Comparison of ENCODE assay signal across 25 mouse cellular contexts in the genomic region with DNA sequence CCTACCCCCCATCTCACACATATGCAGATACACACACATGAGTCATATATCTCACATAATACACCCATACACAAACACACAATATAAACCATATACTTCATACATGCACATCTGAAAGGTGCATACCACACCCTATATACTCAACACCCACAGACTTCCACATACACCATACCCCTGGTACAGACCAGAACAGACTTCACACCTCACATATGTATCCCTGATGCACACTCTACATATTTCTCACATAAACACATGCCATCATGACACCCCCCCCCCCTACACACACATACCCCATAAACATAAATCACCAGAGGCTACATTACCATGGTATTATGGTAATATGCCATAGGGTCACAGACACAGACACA. TPM values are rescaled to one million over a fixed set of nuclear protein-coding genes. Genes with fewer than 3 reads are reported as not detected.
DNase-seq lines count a peak whose midpoint lies in the region; ATAC-seq and TF ChIP-seq lines count a peak whose summit lies in the region.
"Had no signal": no experiment of that assay in that cellular context is flagged by ENCODE, and none has a peak within 500 bp of the region (broad histone marks: within the 10 kb centered on the region; RNA-seq: fewer than 3 reads in every experiment).

No protein-coding gene starts in this region.

- no peak overlapping the region for H3K9ac ChIP-seq in hindbrain, embryonic 14.5 days
- H3K9ac ChIP-seq in hindbrain, embryonic 11.5 days (ENCODE audit: low read depth, low read length), result no peak overlapping the region
- H3K9ac ChIP-seq in forebrain, embryonic 15.5 days (replicated peaks), result no peak overlapping the region
- H3K9ac ChIP-seq in forebrain, postnatal 0 days, result no peak overlapping the region
- H3K9ac ChIP-seq in midbrain, embryonic 16.5 days (ENCODE audit: low read depth, low read length), result no peak overlapping the region
- H3K9ac ChIP-seq: embryonic facial prominence, embryonic 12.5 days; liver, embryonic 15.5 days; lung, embryonic 15.5 days; stomach, embryonic 15.5 days had no signal

- 0 out of 2 replicates have a peak, but pooled peaks have one; percentile 32 for ATAC-seq in hindbrain, embryonic 14.5 days (ENCODE audit: low FRiP score)
- no peak for ATAC-seq in hindbrain, embryonic 11.5 days (ENCODE audit: low FRiP score)
- ATAC-seq in forebrain, embryonic 15.5 days (replicated peaks), result peak; percentile 57
- ATAC-seq in forebrain, postnatal 0 days, result peak; percentile 23; the same call in 1 of the 2 replicates
- ATAC-seq in midbrain, embryonic 16.5 days, result peak; percentile 43; the same call in 1 of the 2 replicates
- ATAC-seq: activated CD4-positive, CD25-positive, alpha-beta regulatory T cell, adult 4 months; intestine, embryonic 16.5 days had no signal

- H3K27ac ChIP-seq in hindbrain, embryonic 14.5 days, result no peak overlapping the region
- H3K27ac ChIP-seq in hindbrain, embryonic 11.5 days (ENCODE audit: low read depth, low read length), result no peak overlapping the region
- no peak overlapping the region for H3K27ac ChIP-seq in forebrain, embryonic 15.5 days (replicated peaks)
- no peak overlapping the region for H3K27ac ChIP-seq in forebrain, postnatal 0 days (ENCODE audit: low read depth, low read length)
- H3K27ac ChIP-seq in midbrain, embryonic 16.5 days (ENCODE audit: low read length), result no peak overlapping the region
- H3K27ac ChIP-seq: embryonic facial prominence, embryonic 12.5 days; liver, embryonic 15.5 days; lung, embryonic 15.5 days; macrophage; stomach, embryonic 15.5 days had no signal

- no peaks in the 10 kb centered on the region for H3K36me3 ChIP-seq in hindbrain, embryonic 14.5 days (replicated peaks; ENCODE audit: control insufficient read depth, insufficient read depth)
- no peaks in the 10 kb centered on the region for H3K36me3 ChIP-seq in hindbrain, embryonic 11.5 days (ENCODE audit: control insufficient read depth, insufficient read depth, low read length)
- H3K36me3 ChIP-seq in forebrain, embryonic 15.5 days, result no peaks in the 10 kb centered on the region
- no peaks in the 10 kb centered on the region for H3K36me3 ChIP-seq in forebrain, postnatal 0 days (ENCODE audit: insufficient read depth)
- no peaks in the 10 kb centered on the region for H3K36me3 ChIP-seq in midbrain, embryonic 16.5 days (ENCODE audit: control insufficient read depth, insufficient read depth, low read length)
- H3K36me3 ChIP-seq: embryonic facial prominence, embryonic 12.5 days; liver, embryonic 15.5 days; lung, embryonic 15.5 days; stomach, embryonic 15.5 days had no signal

- no peak overlapping the region for H3K4me3 ChIP-seq in hindbrain, embryonic 14.5 days (replicated peaks; ENCODE audit: low read length)
- H3K4me3 ChIP-seq in hindbrain, embryonic 11.5 days (ENCODE audit: low read depth, low read length), result no peak overlapping the region
- H3K4me3 ChIP-seq in forebrain, embryonic 15.5 days, result no peak overlapping the region
- no peak overlapping the region for H3K4me3 ChIP-seq in forebrain, postnatal 0 days (ENCODE audit: low read depth, low read length)
- H3K4me3 ChIP-seq in midbrain, embryonic 16.5 days (ENCODE audit: low read depth, low read length), result no peak overlapping the region
- H3K4me3 ChIP-seq: embryonic facial prominence, embryonic 12.5 days; erythroblast, embryonic 14.5 days; liver, embryonic 15.5 days; lung, embryonic 15.5 days; myocyte; stomach, embryonic 15.5 days had no signal

- no peaks in the 10 kb centered on the region for H3K9me3 ChIP-seq in hindbrain, embryonic 14.5 days (ENCODE audit: control insufficient read depth, low read length)
- no peaks in the 10 kb centered on the region for H3K9me3 ChIP-seq in hindbrain, embryonic 11.5 days (ENCODE audit: control insufficient read depth, low read length)
- H3K9me3 ChIP-seq in forebrain, embryonic 15.5 days, result no peaks in the 10 kb centered on the region
- no peaks in the 10 kb centered on the region for H3K9me3 ChIP-seq in forebrain, postnatal 0 days (ENCODE audit: low read length)
- no peaks in the 10 kb centered on the region for H3K9me3 ChIP-seq in midbrain, embryonic 16.5 days (replicated peaks; ENCODE audit: control insufficient read depth, low read length, poor library complexity, severe bottlenecking)
- H3K9me3 ChIP-seq: embryonic facial prominence, embryonic 12.5 days; liver, embryonic 15.5 days; lung, embryonic 15.5 days; stomach, embryonic 15.5 days had no signal

- no peaks in the 10 kb centered on the region for H3K27me3 ChIP-seq in hindbrain, embryonic 14.5 days (ENCODE audit: control insufficient read depth, insufficient read depth, low read length)
- H3K27me3 ChIP-seq in hindbrain, embryonic 11.5 days (ENCODE audit: control insufficient read depth, insufficient read depth, low read length), result no peaks in the 10 kb centered on the region
- H3K27me3 ChIP-seq in forebrain, embryonic 15.5 days, result no peaks in the 10 kb centered on the region
- no peaks in the 10 kb centered on the region for H3K27me3 ChIP-seq in forebrain, postnatal 0 days (ENCODE audit: insufficient read depth, low read length)
- H3K27me3 ChIP-seq in midbrain, embryonic 16.5 days (ENCODE audit: control insufficient read depth, insufficient read depth, low read depth, low read length), result no peaks in the 10 kb centered on the region; the same call in 1 of the 2 replicates
- H3K27me3 ChIP-seq: embryonic facial prominence, embryonic 12.5 days; lung, embryonic 15.5 days; stomach, embryonic 15.5 days had no signal

- H3K4me2 ChIP-seq in hindbrain, embryonic 14.5 days (replicated peaks), result no peak overlapping the region
- H3K4me2 ChIP-seq in hindbrain, embryonic 11.5 days (replicated peaks; ENCODE audit: low read depth, low read length), result no peak overlapping the region
- no peak overlapping the region for H3K4me2 ChIP-seq in forebrain, embryonic 15.5 days (replicated peaks)
- no peak overlapping the region for H3K4me2 ChIP-seq in forebrain, postnatal 0 days (ENCODE audit: low read depth)
- no peak overlapping the region for H3K4me2 ChIP-seq in midbrain, embryonic 16.5 days (ENCODE audit: low read length)
- H3K4me2 ChIP-seq: embryonic facial prominence, embryonic 12.5 days; heart, embryonic 11.5 days; liver, embryonic 15.5 days; lung, embryonic 15.5 days; stomach, embryonic 15.5 days had no signal

- TF ChIP-seq CTCF in forebrain, postnatal 0 days (IDR thresholded peaks at IDR 0.05; ENCODE audit: low read depth), result no peak

- H3K4me1 ChIP-seq in hindbrain, embryonic 14.5 days (replicated peaks; ENCODE audit: control insufficient read depth, insufficient read depth, low read length), result no peaks in the 10 kb centered on the region
- H3K4me1 ChIP-seq in hindbrain, embryonic 11.5 days (replicated peaks; ENCODE audit: control insufficient read depth, insufficient read depth, low read length), result no peaks in the 10 kb centered on the region
- peaks cover 12% of the 10 kb centered on the region for H3K4me1 ChIP-seq in forebrain, embryonic 15.5 days
- peaks cover 9% of the 10 kb centered on the region for H3K4me1 ChIP-seq in forebrain, postnatal 0 days (ENCODE audit: insufficient read depth)
- H3K4me1 ChIP-seq in midbrain, embryonic 16.5 days (ENCODE audit: control insufficient read depth, insufficient read depth, low read length), result no peaks in the 10 kb centered on the region
- H3K4me1 ChIP-seq: embryonic facial prominence, embryonic 12.5 days; liver, embryonic 15.5 days; lung, embryonic 15.5 days; stomach, embryonic 15.5 days had no signal

- DNase-seq in hindbrain, embryonic 14.5 days (ENCODE audit: low spot score), result no peak
- DNase-seq in hindbrain, embryonic 11.5 days (ENCODE audit: low spot score), result no peak
- DNase-seq in forebrain, postnatal 0 days, result no peak
- no peak for DNase-seq in left cerebral cortex, adult 11 months (ENCODE audit: low spot score)
- DNase-seq in retina, postnatal 1 day, result no peak
- DNase-seq: adrenal gland, adult 8-10 months; cerebellum, adult 18-20 months; heart, adult 11 months; kidney, adult 9 months; kidney, postnatal 14 days; thymus, postnatal 25 days had no signal

RNA-seq across cellular contexts. Expression of a gene that starts 56.8 kb away (rescaled TPM):
- polyA plus RNA-seq in hindbrain, embryonic 14.5 days (2014; fragmentation: Nextera tagmentation; extraction: Ambion mirVana), result 13.2 and 18.7 TPM in 2 replicates
- polyA plus RNA-seq in hindbrain, embryonic 11.5 days (2014; fragmentation: Nextera tagmentation; extraction: Ambion mirVana), result 21.9 and 24.4 TPM in 2 replicates
- 91.0 and 111 TPM in 2 replicates for polyA plus RNA-seq in forebrain, embryonic 15.5 days (2015; fragmentation: Nextera tagmentation; extraction: Ambion mirVana)
- total RNA-seq in forebrain, postnatal 0 days (2014; rRNA removed), result 82.8 and 87.6 TPM in 2 replicates
- polyA plus RNA-seq in forebrain, postnatal 0 days (2015; fragmentation: Nextera tagmentation; extraction: Ambion mirVana), result 43.5 and 45.9 TPM in 2 replicates
- polyA plus RNA-seq in midbrain, embryonic 16.5 days (2015; fragmentation: Nextera tagmentation; extraction: Ambion mirVana), result 37.1 and 44.3 TPM in 2 replicates
- total RNA-seq: adrenal gland, adult 8-10 months; hematopoietic stem cell, adult 5-6 weeks had no signal
- polyA plus RNA-seq: activated CD4-positive, CD25-positive, alpha-beta regulatory T cell, adult 4 months; heart, postnatal 0 days; lung, embryonic 15.5 days had no signal
